Mouse (Mus musculus) E14TG2a.4 (cell line): ENCODE measurements around the gene Gpr183.

Source experiments
- H3K27me3 ChIP-seq: 2 replicates; pipeline ENCODE4 v1.6.1; 2014; ENCODE audit warnings: low read length, control low read depth; ENCODE audit not compliant: insufficient read depth
- H3K36me3 ChIP-seq: 2 replicates; pipeline ENCODE4 v1.6.1; 2014; ENCODE audit warnings: low read length, control low read depth; ENCODE audit not compliant: insufficient read depth
- H3K4me1 ChIP-seq: replicated peaks from 2 replicates; pipeline ENCODE4 v1.6.1; 2014; ENCODE audit warnings: low read depth, low read length, control low read depth
- H3K4me3 ChIP-seq: replicated peaks from 2 replicates; pipeline ENCODE4 v1.5.1; 2014; ENCODE audit warnings: mild to moderate bottlenecking, low read length
- H3K9me3 ChIP-seq: 2 replicates; pipeline ENCODE4 v1.6.1; 2014; ENCODE audit warnings: low read length, control low read depth
- CTCF ChIP-seq: conservative IDR thresholded peaks from 2 replicates; pipeline ENCODE4 v1.5.1; 2014; ENCODE audit warnings: low read length
- NANOG ChIP-seq: IDR thresholded peaks from 2 replicates; pipeline ENCODE4 v1.6.1; 2014; ENCODE audit warnings: borderline replicate concordance, low read length, mixed read lengths
- POU5F1 ChIP-seq: IDR thresholded peaks from 2 replicates; pipeline ENCODE4 v1.6.1; 2014; ENCODE audit warnings: low read length, borderline replicate concordance

Gene Gpr183

DNA sequence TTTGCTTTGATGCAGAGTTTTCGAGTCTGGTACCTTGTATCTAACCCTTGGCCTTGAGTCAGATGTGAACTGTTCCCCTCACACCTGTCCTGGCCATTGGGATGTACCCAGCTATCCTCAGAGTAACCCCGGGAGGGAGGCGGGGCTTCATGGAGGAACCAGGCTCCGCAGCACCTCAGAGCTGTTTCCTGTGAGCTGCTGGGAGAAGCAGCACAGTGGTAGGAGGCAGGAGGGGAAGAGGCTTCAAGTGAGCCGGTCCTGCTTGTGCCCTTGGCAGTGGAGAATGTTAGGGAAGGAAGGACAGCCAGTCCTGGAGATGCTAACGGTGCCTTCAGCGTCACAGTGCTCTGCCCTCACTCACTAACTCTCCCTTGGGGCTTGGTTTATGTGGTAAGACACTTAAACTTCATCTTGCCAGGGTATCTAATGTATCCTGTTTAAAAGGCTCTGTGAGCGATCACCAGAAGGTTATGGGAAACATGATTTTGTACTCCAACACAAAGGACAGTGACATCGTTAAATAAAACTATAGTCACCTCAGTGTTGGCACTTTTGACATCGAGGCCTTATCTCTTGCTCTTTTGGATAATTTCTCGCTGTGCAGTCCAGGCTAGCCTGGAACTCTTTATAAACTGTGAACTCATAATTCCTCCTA, 27.3 kb downstream of the Gpr183 start:
- Histone ChIP-seq H3K4me1 (peaks cover 30% of the 10 kb centered on the region), H3K4me3 (no peak overlapping the region), H3K27me3 (no peaks in the 10 kb centered on the region), H3K36me3 (peaks cover 29% of the 10 kb centered on the region), H3K9me3 (peaks cover 9% of the 10 kb centered on the region)
- TF ChIP-seq CTCF (no peak), POU5F1 (no peak), NANOG (no peak)

DNA sequence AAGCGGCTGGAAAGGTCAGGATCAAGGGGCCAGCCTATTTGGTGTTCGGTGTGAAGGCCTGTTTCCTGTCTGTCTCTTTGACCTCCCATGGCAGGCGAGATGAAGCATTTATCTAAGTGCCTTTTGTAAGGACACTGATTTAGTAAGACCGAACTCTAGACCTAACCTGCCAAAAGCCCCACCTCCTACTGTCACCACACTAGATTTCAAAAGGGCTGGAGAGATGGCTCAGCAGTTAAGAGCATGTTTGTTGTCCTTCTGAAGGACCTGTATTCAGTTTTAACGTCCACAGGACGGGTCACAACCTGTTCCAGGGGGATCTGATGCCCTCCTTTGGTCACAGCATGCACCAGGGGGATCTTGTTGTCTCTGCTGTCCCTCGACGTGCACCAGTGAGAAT, 28.1 kb downstream of the Gpr183 start:
- TF ChIP-seq CTCF (no peak), POU5F1 (no peak), NANOG (no peak)
- no peaks in the 10 kb centered on the region for H3K27me3 ChIP-seq
- H3K4me3 ChIP-seq, result no peak overlapping the region
- H3K4me1 ChIP-seq, result peaks cover 39% of the 10 kb centered on the region
- peaks cover 29% of the 10 kb centered on the region for H3K36me3 ChIP-seq
- peaks cover 9% of the 10 kb centered on the region for H3K9me3 ChIP-seq

- H3K4me3 ChIP-seq, result no peak overlapping the region
- TF ChIP-seq CTCF, result no peak
- no peak for TF ChIP-seq POU5F1
- TF ChIP-seq NANOG, result no peak
- peaks cover 44% of the 10 kb centered on the region for H3K4me1 ChIP-seq
- H3K36me3 ChIP-seq, result peaks cover 29% of the 10 kb centered on the region
- peaks cover 9% of the 10 kb centered on the region for H3K9me3 ChIP-seq
- H3K27me3 ChIP-seq, result no peaks in the 10 kb centered on the region
Measured at GRCm38 (mm10) chr14:121936356-121936755, 28.6 kb downstream of the Gpr183 start.

DNA sequence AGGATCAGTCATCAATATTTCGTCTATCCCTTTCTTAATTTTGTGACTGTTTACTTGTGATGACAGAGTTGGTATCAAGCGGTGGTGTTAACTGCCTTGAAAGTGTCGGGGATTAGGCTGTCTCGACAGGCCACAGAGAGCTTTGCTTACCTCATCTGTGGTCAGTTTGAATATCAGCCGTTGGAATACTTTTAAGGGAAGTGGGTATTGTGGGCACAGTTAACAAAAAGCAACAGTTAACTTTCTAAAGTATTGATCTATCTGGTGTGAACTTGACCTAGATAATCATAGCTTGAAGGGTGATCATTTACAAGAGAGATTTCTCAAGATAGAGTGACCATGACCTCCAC, 30.4 kb downstream of the Gpr183 start:
- peaks cover 9% of the 10 kb centered on the region for H3K9me3 ChIP-seq
- TF ChIP-seq POU5F1 (no peak), CTCF (no peak), NANOG (no peak)

DNA sequence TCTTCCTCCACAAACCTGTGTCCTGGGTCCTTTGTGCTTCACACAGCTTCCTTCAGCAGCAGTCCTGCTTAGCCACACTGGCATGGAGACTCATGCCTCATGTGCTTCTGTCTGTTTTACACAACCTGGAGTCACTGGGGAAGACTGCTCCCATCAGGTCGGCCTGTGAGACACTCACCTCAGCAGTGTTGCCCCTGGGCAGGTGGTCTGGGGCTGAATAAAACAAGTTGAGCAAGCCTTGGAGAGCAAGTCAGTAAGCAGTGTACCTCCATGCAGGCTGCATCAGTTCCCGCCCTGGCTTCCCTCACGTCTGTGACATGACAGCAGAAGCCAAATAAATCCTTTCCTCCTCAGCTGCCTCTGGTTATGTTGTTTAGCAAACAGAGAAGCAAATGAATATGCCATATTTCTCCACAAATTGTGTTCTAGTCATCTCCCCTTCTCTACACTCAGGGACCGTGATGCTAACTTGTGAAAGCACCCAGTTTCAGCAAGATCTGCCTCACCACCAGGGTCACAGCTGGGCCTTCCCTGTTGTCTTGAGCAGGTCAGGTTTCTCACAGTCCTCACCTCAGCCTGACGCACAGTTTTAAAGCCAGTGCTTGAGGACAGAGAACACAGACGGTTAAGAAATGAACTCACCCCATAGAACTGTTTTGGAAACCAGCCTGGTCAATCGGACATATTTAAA, 30.9 kb downstream of the Gpr183 start:
- Histone ChIP-seq H3K9me3 (peaks cover 9% of the 10 kb centered on the region), H3K36me3 (peaks cover 29% of the 10 kb centered on the region), H3K4me1 (peaks cover 56% of the 10 kb centered on the region)

More for the DNA sequence above, 30.4 kb downstream of the Gpr183 start:
- H3K4me3 ChIP-seq, result no peak overlapping the region
- H3K27me3 ChIP-seq, result no peaks in the 10 kb centered on the region
- peaks cover 56% of the 10 kb centered on the region for H3K4me1 ChIP-seq
- H3K36me3 ChIP-seq, result peaks cover 29% of the 10 kb centered on the region

DNA sequence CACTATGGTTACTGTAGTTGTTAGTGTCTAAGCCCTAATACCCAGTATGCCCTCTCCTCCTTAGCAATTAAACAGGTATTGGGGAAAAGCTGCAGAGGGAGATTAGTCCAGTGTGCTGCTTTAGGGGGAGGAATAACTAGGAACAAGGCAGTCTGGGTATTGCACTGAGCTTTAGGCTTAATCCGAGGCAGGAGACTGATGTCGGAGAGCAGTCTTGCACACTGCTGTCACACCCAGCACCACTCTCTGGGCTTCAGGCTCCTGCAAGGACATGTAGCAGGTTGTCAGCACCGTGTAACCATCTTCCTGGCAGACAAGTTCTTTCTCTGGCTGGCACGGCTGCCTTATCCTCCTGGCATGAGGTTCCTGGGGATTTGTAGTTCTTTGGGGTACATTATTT, 32.8 kb downstream of the Gpr183 start:
- H3K27me3 ChIP-seq, result no peaks in the 10 kb centered on the region
- H3K9me3 ChIP-seq, result peaks cover 9% of the 10 kb centered on the region
- H3K4me1 ChIP-seq, result peaks cover 56% of the 10 kb centered on the region
- peaks cover 29% of the 10 kb centered on the region for H3K36me3 ChIP-seq
- TF ChIP-seq NANOG (no peak), CTCF (no peak), POU5F1 (no peak)
- peak overlapping the region; percentile 21; the same call in 1 of the 2 replicates for H3K4me3 ChIP-seq

More for the DNA sequence above, 30.9 kb downstream of the Gpr183 start:
- TF ChIP-seq CTCF (no peak), NANOG (no peak), POU5F1 (no peak)
- H3K27me3 ChIP-seq, result no peaks in the 10 kb centered on the region
- H3K4me3 ChIP-seq, result no peak overlapping the region

DNA sequence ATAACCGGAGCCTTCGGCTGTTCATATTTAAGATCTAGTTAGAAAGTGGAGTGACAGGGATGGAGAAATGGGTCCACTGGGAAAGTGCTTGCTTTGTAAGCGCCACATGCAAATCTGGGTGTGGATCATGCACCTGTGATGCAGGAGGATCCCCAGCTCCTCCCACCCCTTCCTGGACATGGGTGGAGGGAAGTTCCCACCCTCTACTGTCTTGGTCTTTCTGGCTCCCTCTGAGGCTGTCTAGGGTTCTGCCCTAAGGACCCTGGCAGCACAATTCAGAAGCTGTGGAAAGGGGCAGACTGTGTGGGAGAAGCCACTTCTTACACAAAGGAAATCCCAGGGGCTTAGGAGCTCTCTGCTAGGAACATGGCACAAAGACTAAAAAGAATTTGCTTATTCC, 33.4 kb downstream of the Gpr183 start:
- H3K4me1 ChIP-seq, result peaks cover 58% of the 10 kb centered on the region
- no peaks in the 10 kb centered on the region for H3K27me3 ChIP-seq
- TF ChIP-seq CTCF (no peak), NANOG (no peak), POU5F1 (no peak)
- peak overlapping the region; percentile 21; the same call in 1 of the 2 replicates for H3K4me3 ChIP-seq
- peaks cover 29% of the 10 kb centered on the region for H3K36me3 ChIP-seq
- peaks cover 9% of the 10 kb centered on the region for H3K9me3 ChIP-seq

DNA sequence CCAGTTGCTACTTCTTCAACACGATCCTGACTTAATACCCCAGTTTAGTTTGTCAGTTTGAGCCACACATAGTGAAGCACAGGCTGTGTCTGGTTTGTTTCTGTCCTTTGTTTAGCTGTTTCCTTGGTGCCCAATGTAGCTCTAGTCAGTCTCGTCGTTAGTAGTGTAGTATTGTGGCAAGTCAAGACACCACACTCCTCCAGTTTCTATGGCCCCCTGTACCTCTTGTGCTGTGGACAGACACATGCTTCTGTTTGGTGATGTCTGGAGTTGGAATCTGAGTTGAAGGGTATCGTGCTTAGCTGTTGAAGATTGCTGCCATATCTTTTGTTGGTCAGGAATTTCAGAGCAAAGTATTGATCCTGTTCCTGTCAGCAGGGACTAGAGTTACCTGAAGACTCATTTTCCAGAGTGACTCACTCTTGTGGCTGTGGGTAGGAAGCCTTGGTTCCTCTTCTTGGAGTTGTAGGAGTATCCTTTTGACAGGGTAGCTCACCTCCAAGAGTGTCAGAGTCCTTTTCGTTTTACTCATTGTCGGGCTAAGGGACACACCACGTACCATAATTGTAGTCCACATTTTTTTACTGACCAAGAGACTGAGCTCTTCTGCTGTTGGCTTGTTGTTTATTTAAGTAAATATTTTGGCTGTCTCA, 34.1 kb downstream of the Gpr183 start:
- H3K4me1 ChIP-seq, result peaks cover 60% of the 10 kb centered on the region
- no peak overlapping the region for H3K4me3 ChIP-seq
- no peak for TF ChIP-seq POU5F1
- H3K9me3 ChIP-seq, result peaks cover 8% of the 10 kb centered on the region
- H3K27me3 ChIP-seq, result no peaks in the 10 kb centered on the region
- peaks cover 27% of the 10 kb centered on the region for H3K36me3 ChIP-seq

GRCm38 (mm10) chr14:121929243-121929951, 35.6 kb downstream of the Gpr183 start:
- TF ChIP-seq POU5F1, result no peak
- no peak for TF ChIP-seq CTCF
- no peak for TF ChIP-seq NANOG
- no peak overlapping the region for H3K4me3 ChIP-seq
- H3K36me3 ChIP-seq, result peaks cover 15% of the 10 kb centered on the region
- no peaks in the 10 kb centered on the region for H3K9me3 ChIP-seq
- H3K27me3 ChIP-seq, result no peaks in the 10 kb centered on the region
- H3K4me1 ChIP-seq, result peaks cover 60% of the 10 kb centered on the region
